Mouse (Mus musculus) thymus, postnatal 25 days (tissue): ENCODE results near the gene Oosp1.

Source experiments
- DNase-seq: peaks from one replicate; pipeline ENCODE4 v3.0.0; 2022

The Oosp1 gene

GRCm38 (mm10) chr19:11617983-11618382 lies 73.0 kb downstream of the Oosp1 start:
- DNase-seq = no peak
